Mouse (Mus musculus) forebrain, postnatal 0 days (tissue): Measurements from ENCODE around the gene Rell1. TPM values are rescaled to one million over a fixed set of nuclear protein-coding genes. Genes with fewer than 3 reads are reported as not detected.
A peak's percentile ranks its signal among the peaks of the same experiment; 100 is the strongest.

Experiments
- ATAC-seq: fragments of 200-750 bp; cut with Nextera tagmentation; 2 replicates; pipeline ENCODE4 v1.8.0; 2017; ENCODE audit warnings: mild to moderate bottlenecking, moderate library complexity
- DNase-seq: peaks from one replicate; pipeline ENCODE4 v3.0.0-alpha.2; 2015
- H3K27ac ChIP-seq: fragments of 300-500 bp; sonication (generic); 2 replicates; pipeline ENCODE4 v1.5.1; 2014; ENCODE audit warnings: low read depth, mild to moderate bottlenecking, antibody characterized with exemption, low read length, moderate library complexity, mixed read lengths
- H3K27me3 ChIP-seq: fragments of 300-500 bp; sonication (generic); 2 replicates; pipeline ENCODE4 v1.6.1; 2014; ENCODE audit warnings: mild to moderate bottlenecking, low read length, mixed read lengths; ENCODE audit not compliant: insufficient read depth
- H3K36me3 ChIP-seq: fragments of 300-500 bp; sonication (generic); 2 replicates; pipeline ENCODE4 v1.6.1; 2014; ENCODE audit warnings: mild to moderate bottlenecking, moderate library complexity; ENCODE audit not compliant: insufficient read depth
- H3K4me1 ChIP-seq: fragments of 300-500 bp; sonication (generic); 2 replicates; pipeline ENCODE4 v1.6.1; 2014; ENCODE audit warnings: antibody characterized with exemption; ENCODE audit not compliant: insufficient read depth
- H3K4me2 ChIP-seq: fragments of 300-500 bp; sonication (generic); 2 replicates; pipeline ENCODE4 v1.6.1; 2014; ENCODE audit warnings: low read depth, mild to moderate bottlenecking, moderate library complexity
- H3K4me3 ChIP-seq: fragments of 300-500 bp; sonication (generic); 2 replicates; pipeline ENCODE4 v1.5.1; 2014; ENCODE audit warnings: low read depth, low read length, mixed read lengths
- H3K9ac ChIP-seq: fragments of 300-500 bp; sonication (generic); 2 replicates; pipeline ENCODE4 v1.6.1; 2014; ENCODE audit warnings: mild to moderate bottlenecking
- H3K9me3 ChIP-seq: fragments of 300-500 bp; sonication (generic); 2 replicates; pipeline ENCODE4 v1.6.1; 2016; ENCODE audit warnings: low read length
- CTCF ChIP-seq: sonication (generic); IDR thresholded peaks from 2 replicates; pipeline ENCODE4 v1.5.1; 2016; ENCODE audit warnings: antibody characterized with exemption, control low read depth, low read depth
- WGBS: fragments of 180-500 bp; shearing (Covaris S2); extraction: QIAGEN DNeasy Blood & Tissue Kit; methylation state at CpG from one replicate; pipeline ENCODE4 v1.1.7; 2014; 5-methylcytosine and 5-hydroxymethylcytosine counted together
- polyA plus RNA-seq: library from polyadenylated mRNA; unstranded; fragments of >200 nt; fragmentation: Nextera tagmentation; extraction: Ambion mirVana; gene quantifications from 2 replicates; pipeline ENCODE4 v1.2.1, GENCODE M21; 2015
- total RNA-seq: library from RNA; depleted of rRNA; stranded (reverse); fragments of >200 nt; gene quantifications from 2 replicates; pipeline ENCODE4 v1.2.3, GENCODE M21; 2014; rRNA removed

Gene Rell1
- total RNA-seq = 5.1 and 5.3 TPM in 2 replicates
- polyA plus RNA-seq = 9.6 and 11.2 TPM in 2 replicates

DNA sequence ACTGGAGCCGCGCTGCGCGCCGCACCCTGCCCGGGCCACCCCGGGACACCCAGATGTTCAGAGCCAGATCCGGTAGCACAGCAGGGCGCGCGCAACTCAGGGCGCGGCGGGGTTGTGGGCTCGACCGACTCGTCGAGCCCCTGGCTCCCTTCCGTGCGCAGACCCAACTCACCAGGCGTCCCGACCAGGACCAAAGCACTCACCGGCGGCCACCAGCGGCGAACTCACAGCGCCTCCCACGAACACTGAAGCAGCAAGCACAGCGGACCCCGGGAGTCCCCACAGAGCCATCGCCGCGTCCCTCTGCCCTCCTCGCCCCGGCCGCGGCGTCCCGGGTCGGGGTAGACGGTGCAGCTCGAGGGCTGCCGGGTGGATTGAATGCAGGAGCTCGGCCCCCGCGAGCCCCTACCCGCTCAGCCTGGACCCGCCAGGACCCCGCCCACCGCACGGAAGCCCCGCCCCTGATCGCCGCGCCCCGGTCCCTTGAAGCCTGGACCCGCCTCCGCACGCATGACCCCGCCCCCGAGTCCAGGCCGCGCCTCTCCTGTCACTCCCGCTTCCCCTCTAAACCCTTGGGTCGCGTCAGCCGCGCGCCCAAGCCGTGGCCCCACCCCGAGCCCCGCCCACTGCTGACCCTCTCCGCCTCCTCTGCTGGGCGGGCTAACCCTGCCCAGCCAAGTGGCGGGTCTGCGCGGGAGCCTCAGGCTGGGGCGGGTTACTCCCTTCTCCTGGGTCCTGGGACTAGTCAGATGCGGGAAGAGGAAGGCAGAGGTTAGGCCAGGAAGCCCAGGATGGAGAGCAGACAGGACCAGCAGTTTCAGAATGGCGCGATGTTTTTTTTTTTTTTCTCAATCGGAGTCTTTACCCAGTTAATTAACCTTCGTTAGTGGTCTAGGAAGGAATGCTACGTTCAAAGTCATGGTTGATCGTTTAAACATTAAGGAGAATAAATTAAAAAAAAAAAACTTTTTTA is at the start of gene Rell1:
Rell1 (minus strand) TSS at position 455 of the 973 bp plus-strand sequence.
- Histone ChIP-seq H3K9me3 (no peaks in the 10 kb centered on the region), H3K4me1 (peaks cover 7% of the 10 kb centered on the region), H3K27ac (peak within 1 kb of the TSS; percentile 40), H3K36me3 (no peaks in the 10 kb centered on the region), H3K9ac (peak within 1 kb of the TSS; percentile 68), H3K4me2 (peak within 1 kb of the TSS; percentile 79), H3K27me3 (no peaks in the 10 kb centered on the region), H3K4me3 (peak within 1 kb of the TSS; percentile 76)
- ATAC-seq (peak; percentile 94), DNase-seq (peak; percentile 84)
- 2% methylated on average over 84 of the region's 85 CpGs for WGBS
- TF ChIP-seq CTCF = peak; percentile 25

GRCm38 (mm10) chr5:64012596-64013366 is 44.1 kb upstream of the Rell1 start:
- no peak for TF ChIP-seq CTCF
- WGBS = 78% methylated on average over 10 of the region's 13 CpGs

DNA sequence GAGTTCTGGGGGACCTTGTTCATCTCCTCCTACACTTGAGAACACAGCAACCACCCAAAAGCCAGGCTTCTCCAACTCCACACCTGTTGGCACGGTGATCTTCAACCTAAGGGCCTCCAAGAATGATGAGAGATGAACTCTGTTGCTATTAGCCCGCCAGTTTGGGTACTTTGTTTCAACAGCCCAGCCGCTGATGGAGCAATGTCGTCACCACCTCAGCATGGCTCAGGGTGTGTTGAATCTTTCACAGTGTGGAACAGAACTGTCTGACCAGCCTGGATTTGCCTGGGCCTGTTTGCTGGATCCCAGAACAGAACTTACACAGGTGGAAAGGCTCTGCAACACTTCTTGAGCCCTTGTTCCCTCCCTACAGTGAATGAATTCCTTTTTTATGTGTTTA is 37.9 kb upstream of the Rell1 start:
- WGBS = 91% methylated on average over 4 of the region's 4 CpGs
- TF ChIP-seq CTCF = no peak
- Histone ChIP-seq H3K27ac (no peak overlapping the region), H3K9me3 (no peaks in the 10 kb centered on the region), H3K36me3 (no peaks in the 10 kb centered on the region), H3K9ac (no peak overlapping the region), H3K27me3 (no peaks in the 10 kb centered on the region), H3K4me2 (no peak overlapping the region), H3K4me1 (no peaks in the 10 kb centered on the region), H3K4me3 (no peak overlapping the region)
- ATAC-seq = no peak
- no peak for DNase-seq

More at GRCm38 (mm10) chr5:64012596-64013366, 44.1 kb upstream of the Rell1 start:
- Histone ChIP-seq H3K9ac (no peak overlapping the region), H3K4me1 (no peaks in the 10 kb centered on the region), H3K36me3 (no peaks in the 10 kb centered on the region), H3K27ac (no peak overlapping the region), H3K9me3 (no peaks in the 10 kb centered on the region), H3K27me3 (no peaks in the 10 kb centered on the region), H3K4me2 (no peak overlapping the region), H3K4me3 (no peak overlapping the region)
- ATAC-seq (no peak), DNase-seq (no peak)

DNA sequence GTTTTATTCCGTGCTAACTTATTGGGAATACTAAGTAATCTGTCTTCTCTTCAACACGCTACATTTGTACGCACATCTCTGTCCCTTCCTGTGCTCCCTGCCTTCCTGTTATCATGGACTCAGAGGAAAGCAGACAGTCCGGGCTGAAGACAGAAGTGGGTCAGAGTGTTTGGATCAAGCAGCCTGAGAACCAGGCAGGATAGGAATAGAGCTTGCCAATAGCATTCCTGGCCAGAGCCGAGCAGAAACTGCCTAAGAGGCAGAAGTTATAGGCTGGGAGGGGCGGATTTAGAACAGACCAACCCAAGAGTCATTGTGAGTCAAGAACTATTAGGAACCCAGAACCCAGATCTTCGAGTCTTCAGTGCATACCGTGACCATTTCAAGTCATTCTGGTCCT is 34.6 kb upstream of the Rell1 start:
- Histone ChIP-seq H3K4me1 (no peaks in the 10 kb centered on the region), H3K4me3 (no peak overlapping the region), H3K9me3 (no peaks in the 10 kb centered on the region), H3K27ac (no peak overlapping the region), H3K9ac (no peak overlapping the region), H3K4me2 (no peak overlapping the region), H3K27me3 (no peaks in the 10 kb centered on the region), H3K36me3 (no peaks in the 10 kb centered on the region)
- DNase-seq (no peak), ATAC-seq (no peak)
- WGBS = 89% methylated on average over 8 of the region's 8 CpGs
- TF ChIP-seq CTCF = no peak

DNA sequence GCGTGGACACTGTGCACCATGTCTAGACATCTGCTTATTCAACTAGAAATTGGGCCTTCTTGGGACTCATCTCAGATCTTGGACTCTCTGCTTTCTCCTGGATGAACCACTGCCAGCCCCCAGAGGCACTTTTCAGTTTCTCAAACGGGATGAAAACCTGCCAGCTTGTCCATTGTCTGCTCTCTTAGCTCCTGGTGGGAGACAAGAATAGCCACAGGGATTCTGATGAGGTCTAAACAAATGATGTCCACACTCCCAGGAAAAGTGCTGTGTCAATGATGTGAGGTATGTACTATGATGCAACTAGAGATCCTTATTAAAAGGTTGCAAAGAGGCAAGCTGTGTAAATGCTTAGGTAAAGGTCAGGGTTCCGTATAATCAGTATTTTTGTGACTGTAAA is 25.2 kb upstream of the Rell1 start:
- no peak for DNase-seq
- WGBS = 21% methylated on average over 3 of the region's 3 CpGs
- H3K9ac ChIP-seq = no peak overlapping the region
- no peaks in the 10 kb centered on the region for H3K36me3 ChIP-seq
- no peak overlapping the region for H3K27ac ChIP-seq
- H3K4me3 ChIP-seq = no peak overlapping the region
- no peak for TF ChIP-seq CTCF
- H3K27me3 ChIP-seq = no peaks in the 10 kb centered on the region
- no peak for ATAC-seq
- no peaks in the 10 kb centered on the region for H3K9me3 ChIP-seq
- H3K4me2 ChIP-seq = no peak overlapping the region
- H3K4me1 ChIP-seq = no peaks in the 10 kb centered on the region

DNA sequence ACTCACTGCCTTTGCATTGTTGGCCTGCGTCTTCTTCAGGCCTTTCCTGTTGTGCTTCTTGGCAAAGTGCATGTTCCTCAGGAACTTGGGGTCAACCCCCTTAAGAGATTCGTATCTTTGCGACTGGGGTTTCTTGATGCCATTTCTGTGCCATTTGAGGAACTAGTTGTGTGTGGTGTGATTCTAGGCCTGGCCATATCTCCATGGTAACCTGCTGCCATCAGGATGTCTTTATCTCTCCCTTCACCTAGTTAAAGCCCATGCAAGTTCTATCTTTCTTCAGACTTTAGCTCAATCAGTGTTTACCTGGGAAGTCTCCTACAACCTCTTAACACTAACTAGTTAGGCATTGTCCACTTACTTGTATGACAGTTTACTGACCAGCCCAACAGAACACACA is 22.0 kb upstream of the Rell1 start:
- Histone ChIP-seq H3K9me3 (no peaks in the 10 kb centered on the region), H3K27me3 (no peaks in the 10 kb centered on the region), H3K9ac (no peak overlapping the region), H3K4me1 (no peaks in the 10 kb centered on the region), H3K4me2 (no peak overlapping the region), H3K4me3 (no peak overlapping the region), H3K27ac (no peak overlapping the region), H3K36me3 (no peaks in the 10 kb centered on the region)
- WGBS = 94% methylated on average over 3 of the region's 3 CpGs
- no peak for DNase-seq
- TF ChIP-seq CTCF = no peak
- no peak for ATAC-seq
